Mouse (Mus musculus) adrenal gland, adult (tissue): ENCODE data around the gene Smim26.

Experiments
- DNase-seq, 2 experiments: peaks; one replicate each; pipeline ENCODE4 v3.0.0; 2022 to 2023; ENCODE audit warnings: low spot score in 1 of 2; ENCODE audit not compliant: inconsistent age in 2 of 2

Gene Smim26

DNA sequence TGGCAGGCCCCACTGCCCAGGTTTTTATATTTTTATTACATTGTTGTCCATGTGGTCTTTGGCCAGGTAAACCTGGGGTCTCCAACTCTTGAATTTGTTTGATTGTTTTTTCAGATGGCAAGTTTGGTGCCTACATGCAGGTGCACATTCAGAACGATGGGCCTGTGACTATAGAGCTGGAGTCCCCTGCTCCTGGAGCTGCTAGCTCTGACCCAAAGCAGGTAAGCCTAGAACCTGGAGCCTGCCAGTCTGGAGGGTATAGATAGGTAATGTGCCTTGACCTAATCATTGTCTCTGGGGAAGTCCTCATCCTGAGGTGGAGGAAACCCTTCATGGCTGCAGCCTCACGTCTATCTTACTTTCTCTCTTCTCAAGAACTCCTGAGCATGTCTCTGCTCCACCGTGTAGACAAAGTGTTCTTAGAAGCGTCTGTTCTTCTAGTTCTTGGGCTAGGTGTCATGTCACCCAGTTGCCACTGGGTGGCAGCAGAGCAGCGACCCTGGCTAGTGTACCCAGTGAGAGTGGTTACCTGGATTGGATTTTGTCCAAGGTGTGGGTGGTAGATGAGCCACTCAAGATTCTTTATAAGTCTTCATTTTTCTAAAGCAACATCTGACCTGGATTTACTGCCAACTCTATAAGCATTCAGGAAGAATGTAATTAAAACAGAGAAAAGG lies 41.9 kb downstream of the Smim26 start:
- peak; percentile 50 to 84 for DNase-seq

DNA sequence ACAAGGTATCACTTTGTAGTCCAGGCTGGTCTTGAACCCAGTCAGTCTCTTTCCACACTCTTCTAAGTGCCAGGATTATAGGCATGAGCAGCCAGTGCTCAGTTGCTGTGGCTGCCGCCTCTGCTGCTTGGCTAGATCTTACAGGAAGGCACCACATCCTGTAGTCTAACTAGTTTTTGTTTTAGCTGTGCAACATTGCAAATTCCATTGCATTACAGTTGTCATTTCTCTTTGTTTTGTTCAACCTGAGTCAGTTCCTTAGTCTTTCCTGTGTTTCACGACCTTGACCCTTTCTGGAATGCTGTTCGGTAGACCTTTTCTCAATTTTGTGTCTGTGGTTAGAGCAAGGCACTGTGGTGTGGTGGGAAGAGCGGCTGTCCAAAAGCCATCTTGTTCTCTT lies 43.4 kb downstream of the Smim26 start:
- DNase-seq, result no peak

DNA sequence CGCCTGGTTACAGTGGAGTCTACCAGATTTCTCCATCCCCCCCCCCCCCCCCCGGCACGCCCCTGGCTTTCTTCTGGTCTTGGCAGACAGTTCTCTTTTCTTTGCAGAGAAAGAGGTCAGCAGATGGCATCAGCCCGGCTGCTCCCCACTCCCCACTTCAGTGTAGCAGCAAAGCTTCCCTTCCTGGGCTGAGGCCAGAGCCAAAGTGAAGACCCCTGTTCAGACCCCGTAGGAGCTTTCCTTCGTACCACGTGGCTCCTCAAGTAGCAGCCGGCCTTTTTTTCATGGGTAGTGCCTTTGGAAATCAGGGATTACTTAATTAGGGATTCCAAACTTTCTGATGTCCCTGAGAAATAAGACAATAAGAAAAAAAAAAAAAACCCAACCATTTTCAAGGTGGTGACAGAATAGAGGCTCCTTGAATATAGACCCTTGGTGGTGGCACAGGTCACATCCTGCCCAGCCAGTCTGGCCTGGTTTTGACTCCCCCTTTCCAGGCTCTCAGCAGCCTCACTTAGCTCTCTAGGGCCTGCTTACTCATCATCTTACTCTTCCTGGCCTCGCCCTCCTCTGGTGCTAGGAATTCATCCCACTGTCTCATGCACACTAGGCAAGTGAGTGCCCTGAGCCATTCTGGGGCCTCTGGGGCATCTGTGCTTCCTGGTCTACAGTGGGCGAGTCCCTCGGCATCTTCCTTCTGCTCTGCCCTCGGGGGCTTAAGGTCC lies 44.0 kb downstream of the Smim26 start:
- no peak for DNase-seq

DNA sequence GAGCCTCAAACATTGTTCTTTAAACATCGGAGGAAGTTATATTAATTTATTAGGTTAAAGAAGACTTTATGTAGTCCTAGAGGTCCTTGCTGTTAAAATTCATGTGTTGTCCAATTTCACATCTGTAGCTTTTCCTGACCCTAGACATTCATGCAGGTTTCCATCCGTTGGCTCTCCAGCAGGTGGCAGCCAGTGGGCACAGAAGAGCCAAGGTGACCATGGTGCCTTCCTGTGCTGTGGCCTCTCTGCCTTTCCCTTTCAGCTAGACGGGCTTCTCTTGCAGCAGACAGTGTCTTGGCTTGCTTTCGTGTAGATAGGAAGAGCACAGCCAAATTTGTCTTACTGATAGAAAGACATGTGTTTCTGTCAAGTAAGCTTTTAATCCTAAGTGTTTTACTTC lies 44.9 kb downstream of the Smim26 start:
- peak; percentile 61 to 87 for DNase-seq

DNA sequence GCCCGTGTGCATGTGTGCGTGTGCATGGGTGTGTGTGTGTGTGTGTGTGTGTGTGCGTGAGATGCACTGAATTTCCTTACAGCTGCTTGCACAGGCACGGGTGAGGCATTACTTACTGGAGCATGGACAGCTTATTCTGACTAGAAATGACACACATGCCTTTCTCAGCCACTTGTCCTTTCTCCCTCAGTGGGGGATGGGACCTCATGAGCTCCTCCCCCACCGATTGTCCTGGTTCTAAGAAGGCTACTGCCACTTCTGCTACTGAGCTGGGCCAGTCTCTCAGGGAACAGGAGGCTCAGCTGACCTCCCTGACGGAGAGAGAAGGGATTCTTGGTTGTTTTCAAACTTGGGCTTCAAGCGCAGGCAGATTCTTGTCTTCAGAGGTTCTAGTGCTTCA lies 46.2 kb downstream of the Smim26 start:
- DNase-seq, result no peak

DNA sequence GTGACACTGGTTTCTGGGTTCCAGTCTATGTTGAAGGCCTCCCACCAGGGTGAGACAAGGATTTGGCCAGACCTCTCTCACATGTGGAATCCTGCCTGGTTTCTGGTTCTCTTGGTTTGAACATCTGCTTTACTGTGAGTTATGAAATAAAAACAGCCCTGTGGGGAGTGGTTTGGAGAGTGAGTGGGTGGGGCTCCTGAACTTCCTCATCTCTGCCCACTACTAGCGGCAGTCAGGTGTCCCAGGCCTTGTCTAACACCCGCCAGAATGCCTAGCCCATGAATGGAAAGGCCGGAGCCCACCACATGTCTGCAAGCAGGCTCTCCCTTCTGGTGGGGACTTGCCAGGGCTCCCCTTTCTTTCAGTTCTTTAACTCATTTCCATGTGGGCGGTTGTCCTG lies 48.1 kb downstream of the Smim26 start:
- no peak for DNase-seq
